Mouse (Mus musculus): ENCODE results near the gene Mrps24. TPM values are rescaled to one million over a fixed set of nuclear protein-coding genes. Genes with fewer than 3 reads are reported as not detected.

Mrps24 gene
- 195 and 198 TPM in 2 replicates for polyA plus RNA-seq (2014; fragmentation: Nextera tagmentation; extraction: Ambion mirVana)

DNA sequence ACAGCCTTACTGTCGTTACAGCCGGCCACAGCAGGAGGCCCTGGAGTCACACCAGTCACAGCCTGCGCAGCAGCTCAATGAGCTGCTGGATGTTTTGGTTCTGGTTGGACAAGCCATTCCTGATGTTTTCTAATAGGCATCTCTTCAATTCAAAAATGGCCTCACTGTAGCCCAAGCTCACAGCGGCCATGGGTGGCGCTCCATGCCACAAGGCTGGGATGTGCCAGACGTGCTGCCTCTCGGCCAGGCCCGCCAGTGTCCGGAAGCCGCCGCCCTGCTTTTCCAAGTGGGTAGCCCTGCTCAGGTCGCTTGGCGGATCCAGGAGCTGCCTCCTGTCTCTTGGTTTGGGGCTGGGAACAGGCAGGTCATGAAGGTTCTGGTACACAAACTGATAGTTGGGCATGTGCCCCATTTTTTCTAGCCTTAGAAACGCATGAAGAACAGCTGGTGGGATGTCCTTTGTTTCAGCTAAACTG lies at the start of gene Mrps24:
Gene Mrps24, minus strand, starts transcription at position 51 of the 476 bp plus-strand sequence.
- no peak within 1 kb of the TSS for H3K4me2 ChIP-seq (ENCODE audit: low read depth, low read length)
- no peak within 1 kb of the TSS for H3K9ac ChIP-seq (ENCODE audit: low read depth, low read length)
- no peaks in the 10 kb centered on the region for H3K4me1 ChIP-seq (ENCODE audit: control insufficient read depth, insufficient read depth, low read length)
- H3K27me3 ChIP-seq (replicated peaks; ENCODE audit: control insufficient read depth, insufficient read depth, low read length), result no peaks in the 10 kb centered on the region
- peaks cover 61% of the 10 kb centered on the region for H3K36me3 ChIP-seq (ENCODE audit: control insufficient read depth, insufficient read depth, low read length)
- WGBS, result 84% methylated on average over 12 of the region's 14 CpGs
- DNase-seq (ENCODE audit: low spot score), result no peak
- no peak for ATAC-seq (ENCODE audit: low read depth)
- H3K4me3 ChIP-seq (ENCODE audit: low read depth, low read length), result no peak within 1 kb of the TSS
- no peaks in the 10 kb centered on the region for H3K9me3 ChIP-seq (ENCODE audit: control insufficient read depth, low read length)
- H3K27ac ChIP-seq (replicated peaks; ENCODE audit: low read depth, low read length), result no peak within 1 kb of the TSS

GRCm38 (mm10) chr11:5762633-5762982 lies 47.1 kb upstream of the Mrps24 start:
- no peak for DNase-seq (ENCODE audit: low spot score)
- H3K4me3 ChIP-seq (ENCODE audit: low read depth, low read length), result peak overlapping the region; percentile 82
- H3K9me3 ChIP-seq (ENCODE audit: control insufficient read depth, low read length), result no peaks in the 10 kb centered on the region
- H3K27me3 ChIP-seq (replicated peaks; ENCODE audit: control insufficient read depth, insufficient read depth, low read length), result no peaks in the 10 kb centered on the region
- peaks cover 2% of the 10 kb centered on the region; the same call in 1 of the 2 replicates for H3K4me1 ChIP-seq (ENCODE audit: control insufficient read depth, insufficient read depth, low read length)
- peak overlapping the region; percentile 94 for H3K27ac ChIP-seq (replicated peaks; ENCODE audit: low read depth, low read length)
- H3K4me2 ChIP-seq (ENCODE audit: low read depth, low read length), result peak overlapping the region; percentile 79
- WGBS, result 18% methylated on average over 6 of the region's 6 CpGs
- no peaks in the 10 kb centered on the region for H3K36me3 ChIP-seq (ENCODE audit: control insufficient read depth, insufficient read depth, low read length)
- peak; percentile 12; the same call in 1 of the 2 replicates for ATAC-seq (ENCODE audit: low read depth)
- peak overlapping the region; percentile 88 for H3K9ac ChIP-seq (ENCODE audit: low read depth, low read length)

- H3K4me1 ChIP-seq (ENCODE audit: control insufficient read depth, insufficient read depth, low read length), result peaks cover 2% of the 10 kb centered on the region; the same call in 1 of the 2 replicates
- peak within 1 kb of the TSS; percentile 82 for H3K4me3 ChIP-seq (ENCODE audit: low read depth, low read length)
- no peaks in the 10 kb centered on the region for H3K36me3 ChIP-seq (ENCODE audit: control insufficient read depth, insufficient read depth, low read length)
- under 1% methylated on average over 51 of the region's 68 CpGs for WGBS
- ATAC-seq (ENCODE audit: low read depth) (peak; percentile 98), DNase-seq (ENCODE audit: low spot score) (peak; percentile 96)
- H3K27ac ChIP-seq (replicated peaks; ENCODE audit: low read depth, low read length), result peak within 1 kb of the TSS; percentile 94
- peak within 1 kb of the TSS; percentile 88 for H3K9ac ChIP-seq (ENCODE audit: low read depth, low read length)
- H3K9me3 ChIP-seq (ENCODE audit: control insufficient read depth, low read length), result no peaks in the 10 kb centered on the region
- no peaks in the 10 kb centered on the region for H3K27me3 ChIP-seq (replicated peaks; ENCODE audit: control insufficient read depth, insufficient read depth, low read length)
- peak within 1 kb of the TSS; percentile 79 for H3K4me2 ChIP-seq (ENCODE audit: low read depth, low read length)
Measured at GRCm38 (mm10) chr11:5761820-5762632, 46.5 kb upstream of the Mrps24 start, which contains the start of gene Urgcp. Gene Urgcp (minus strand): TSS chr11:5762376.

GRCm38 (mm10) chr11:5753755-5754154 lies 38.3 kb upstream of the Mrps24 start:
- Histone ChIP-seq H3K27ac (replicated peaks; ENCODE audit: low read depth, low read length) (no peak overlapping the region), H3K27me3 (replicated peaks; ENCODE audit: control insufficient read depth, insufficient read depth, low read length) (no peaks in the 10 kb centered on the region), H3K4me3 (ENCODE audit: low read depth, low read length) (no peak overlapping the region), H3K9me3 (ENCODE audit: control insufficient read depth, low read length) (peaks cover 8% of the 10 kb centered on the region; the same call in 1 of the 2 replicates), H3K4me2 (ENCODE audit: low read depth, low read length) (no peak overlapping the region), H3K36me3 (ENCODE audit: control insufficient read depth, insufficient read depth, low read length) (0 out of 2 replicates have a peak, but pooled peaks cover 10% of the 10 kb centered on the region), H3K4me1 (ENCODE audit: control insufficient read depth, insufficient read depth, low read length) (no peaks in the 10 kb centered on the region), H3K9ac (ENCODE audit: low read depth, low read length) (no peak overlapping the region)
- ATAC-seq (ENCODE audit: low read depth), result no peak
- no peak for DNase-seq (ENCODE audit: low spot score)
- WGBS, result 83% methylated on average over 2 of the region's 2 CpGs

GRCm38 (mm10) chr11:5744951-5745350 lies 29.5 kb upstream of the Mrps24 start:
- H3K9ac ChIP-seq (ENCODE audit: low read depth, low read length), result no peak overlapping the region
- no peak for DNase-seq (ENCODE audit: low spot score)
- no peaks in the 10 kb centered on the region for H3K36me3 ChIP-seq (ENCODE audit: control insufficient read depth, insufficient read depth, low read length)
- no peak overlapping the region for H3K27ac ChIP-seq (replicated peaks; ENCODE audit: low read depth, low read length)
- no peak overlapping the region for H3K4me3 ChIP-seq (ENCODE audit: low read depth, low read length)
- peaks cover 1% of the 10 kb centered on the region; the same call in 1 of the 2 replicates for H3K4me1 ChIP-seq (ENCODE audit: control insufficient read depth, insufficient read depth, low read length)
- no peaks in the 10 kb centered on the region for H3K27me3 ChIP-seq (replicated peaks; ENCODE audit: control insufficient read depth, insufficient read depth, low read length)
- no peak for ATAC-seq (ENCODE audit: low read depth)
- WGBS, result 76% methylated on average over 2 of the region's 2 CpGs
- H3K9me3 ChIP-seq (ENCODE audit: control insufficient read depth, low read length), result no peaks in the 10 kb centered on the region
- no peak overlapping the region for H3K4me2 ChIP-seq (ENCODE audit: low read depth, low read length)

DNA sequence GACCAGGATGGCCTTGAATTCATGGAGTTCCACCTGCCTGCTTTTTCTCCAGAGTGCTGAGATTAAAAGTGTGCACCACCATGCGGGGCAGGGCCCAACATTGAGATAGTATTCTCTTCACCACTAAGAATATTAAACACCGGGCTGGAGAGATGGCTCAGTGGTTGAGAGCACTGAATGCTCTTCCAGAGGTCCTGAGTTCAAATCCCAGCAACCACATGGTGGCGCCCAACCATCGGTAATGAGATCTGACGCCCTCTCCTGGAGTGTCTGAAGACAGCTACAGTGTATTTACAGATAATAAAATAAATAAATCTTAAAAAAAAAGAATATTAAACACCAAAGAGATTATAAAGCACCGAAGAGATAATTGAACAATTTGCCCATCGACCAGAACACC lies 26.6 kb upstream of the Mrps24 start:
- DNase-seq (ENCODE audit: low spot score) (no peak), ATAC-seq (ENCODE audit: low read depth) (no peak)
- no peaks in the 10 kb centered on the region for H3K36me3 ChIP-seq (ENCODE audit: control insufficient read depth, insufficient read depth, low read length)
- no peak overlapping the region for H3K4me3 ChIP-seq (ENCODE audit: low read depth, low read length)
- H3K9ac ChIP-seq (ENCODE audit: low read depth, low read length), result no peak overlapping the region
- H3K27me3 ChIP-seq (replicated peaks; ENCODE audit: control insufficient read depth, insufficient read depth, low read length), result no peaks in the 10 kb centered on the region
- no peaks in the 10 kb centered on the region for H3K9me3 ChIP-seq (ENCODE audit: control insufficient read depth, low read length)
- no peak overlapping the region for H3K4me2 ChIP-seq (ENCODE audit: low read depth, low read length)
- 73% methylated on average over 7 of the region's 7 CpGs for WGBS
- peaks cover 5% of the 10 kb centered on the region; the same call in 1 of the 2 replicates for H3K4me1 ChIP-seq (ENCODE audit: control insufficient read depth, insufficient read depth, low read length)
- no peak overlapping the region for H3K27ac ChIP-seq (replicated peaks; ENCODE audit: low read depth, low read length)

DNA sequence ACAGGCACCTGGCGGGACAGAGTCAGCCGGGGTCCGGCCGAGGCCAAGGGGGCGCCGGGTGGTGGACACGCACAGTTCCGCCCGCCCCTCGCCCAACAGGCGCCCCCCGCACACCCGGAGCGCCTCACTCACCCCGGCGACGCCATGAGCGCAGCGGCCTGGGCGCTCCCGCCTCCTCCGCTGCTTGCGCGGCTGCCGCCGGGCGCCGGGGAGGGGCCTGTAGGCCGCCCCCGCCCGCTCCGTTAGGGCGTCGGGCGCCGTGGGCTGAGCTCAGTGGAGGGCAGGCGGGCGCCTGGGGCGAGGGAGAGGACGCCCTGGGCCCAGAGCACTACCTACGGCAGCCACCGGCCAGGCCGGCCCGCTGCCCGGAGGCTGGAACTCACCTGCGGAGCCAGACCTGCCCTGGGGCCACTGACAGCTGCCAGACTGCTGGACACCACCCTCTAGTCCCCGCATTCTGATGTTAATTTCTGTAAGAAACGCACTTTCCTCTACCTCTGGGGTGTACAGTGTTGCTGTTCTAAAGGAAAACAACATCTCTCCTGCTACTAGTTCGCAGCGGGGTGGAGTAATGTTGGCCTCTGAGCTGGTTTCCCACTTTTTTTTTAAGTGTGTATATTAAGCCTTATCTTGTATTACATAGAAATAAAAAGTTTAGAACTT lies 25.6 kb upstream of the Mrps24 start:
- peak overlapping the region; percentile 75 for H3K4me2 ChIP-seq (ENCODE audit: low read depth, low read length)
- H3K4me1 ChIP-seq (ENCODE audit: control insufficient read depth, insufficient read depth, low read length), result peaks cover 5% of the 10 kb centered on the region; the same call in 1 of the 2 replicates
- H3K36me3 ChIP-seq (ENCODE audit: control insufficient read depth, insufficient read depth, low read length), result no peaks in the 10 kb centered on the region
- peak overlapping the region; percentile 86 for H3K4me3 ChIP-seq (ENCODE audit: low read depth, low read length)
- 0% methylated on average over 18 of the region's 50 CpGs for WGBS
- H3K27me3 ChIP-seq (replicated peaks; ENCODE audit: control insufficient read depth, insufficient read depth, low read length), result no peaks in the 10 kb centered on the region
- peak; percentile 84 for DNase-seq (ENCODE audit: low spot score)
- ATAC-seq (ENCODE audit: low read depth), result peak; percentile 96
- H3K27ac ChIP-seq (replicated peaks; ENCODE audit: low read depth, low read length), result peak overlapping the region; percentile 87
- H3K9me3 ChIP-seq (ENCODE audit: control insufficient read depth, low read length), result no peaks in the 10 kb centered on the region
- H3K9ac ChIP-seq (ENCODE audit: low read depth, low read length), result peak overlapping the region; percentile 98

GRCm38 (mm10) chr11:5740599-5740964 lies 25.1 kb upstream of the Mrps24 start:
- ATAC-seq (ENCODE audit: low read depth) (peak; percentile 75), DNase-seq (ENCODE audit: low spot score) (peak; percentile 29)
- no peaks in the 10 kb centered on the region for H3K27me3 ChIP-seq (replicated peaks; ENCODE audit: control insufficient read depth, insufficient read depth, low read length)
- H3K36me3 ChIP-seq (ENCODE audit: control insufficient read depth, insufficient read depth, low read length), result no peaks in the 10 kb centered on the region
- H3K9ac ChIP-seq (ENCODE audit: low read depth, low read length), result peak overlapping the region; percentile 98
- H3K4me3 ChIP-seq (ENCODE audit: low read depth, low read length), result peak overlapping the region; percentile 86
- H3K4me1 ChIP-seq (ENCODE audit: control insufficient read depth, insufficient read depth, low read length), result peaks cover 5% of the 10 kb centered on the region; the same call in 1 of the 2 replicates
- H3K9me3 ChIP-seq (ENCODE audit: control insufficient read depth, low read length), result no peaks in the 10 kb centered on the region
- WGBS, result under 1% methylated on average over 22 of the region's 26 CpGs
- peak overlapping the region; percentile 75 for H3K4me2 ChIP-seq (ENCODE audit: low read depth, low read length)
- H3K27ac ChIP-seq (replicated peaks; ENCODE audit: low read depth, low read length), result peak overlapping the region; percentile 87
